11 mouse cellular contexts compared by ENCODE assay signal in the genomic region with DNA sequence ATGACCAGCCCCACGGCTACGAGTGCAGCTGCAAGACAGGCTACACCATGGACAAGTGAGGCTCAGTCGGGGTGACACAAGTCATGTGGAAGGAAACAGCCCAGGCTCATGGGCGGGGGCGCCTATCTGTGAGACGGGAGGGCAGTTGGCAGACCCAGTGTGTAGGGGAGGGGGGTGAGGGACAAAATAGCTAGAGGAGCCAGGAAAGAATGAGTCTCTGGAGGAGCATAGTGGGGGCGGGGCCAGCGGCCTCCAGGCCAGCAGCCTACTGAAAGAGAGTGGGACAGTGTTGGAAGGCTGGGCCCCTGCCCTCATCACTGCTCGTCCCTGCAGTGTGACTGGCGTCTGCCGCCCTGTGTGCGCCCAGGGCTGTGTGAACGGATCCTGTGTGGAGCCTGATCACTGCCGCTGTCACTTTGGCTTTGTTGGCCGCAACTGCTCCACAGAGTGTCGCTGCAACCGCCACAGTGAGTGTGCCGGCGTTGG. TPM values are rescaled to one million over a fixed set of nuclear protein-coding genes. Genes with fewer than 3 reads are reported as not detected.
DNase-seq lines count a peak whose midpoint lies in the region; ATAC-seq lines count a peak whose summit lies in the region.
"Had no signal": no experiment of that assay in that cellular context is flagged by ENCODE, and none has a peak within 500 bp of the region (broad histone marks: within the 10 kb centered on the region; RNA-seq: fewer than 3 reads in every experiment).

No protein-coding gene starts in this region.

- WGBS in hindbrain, embryonic 12.5 days: 58% methylated on average over 19 of the region's 19 CpGs

- peak overlapping the region; percentile 16; the same call in 1 of the 2 replicates for H3K4me2 ChIP-seq in hindbrain, embryonic 12.5 days (replicated peaks)

- DNase-seq in embryo, embryonic 10 days (ENCODE audit: low spot score): peak; percentile 27
- DNase-seq in embryo, embryonic 9.5 days (ENCODE audit: extremely low spot score): no peak
- DNase-seq in lung, postnatal 10 days: peak; percentile 71
- no peak for DNase-seq in lung, postnatal 36 days
- DNase-seq in retina, postnatal 7 days (ENCODE audit: low read depth, low spot score): peak; percentile 27
- DNase-seq in spleen, adult 12 weeks (ENCODE audit: low spot score): no peak

- peaks cover 15% of the 10 kb centered on the region for H3K4me1 ChIP-seq in hindbrain, embryonic 12.5 days

- H3K4me3 ChIP-seq in hindbrain, embryonic 12.5 days: no peak overlapping the region

- H3K27ac ChIP-seq in hindbrain, embryonic 12.5 days: peak overlapping the region; percentile 24

- H3K27me3 ChIP-seq in hindbrain, embryonic 12.5 days: no peaks in the 10 kb centered on the region

- peak overlapping the region; percentile 9; the same call in 1 of the 2 replicates for H3K9ac ChIP-seq in hindbrain, embryonic 12.5 days

- H3K36me3 ChIP-seq in hindbrain, embryonic 12.5 days: peaks cover 72% of the 10 kb centered on the region

- peak; percentile 86 for ATAC-seq in hindbrain, embryonic 12.5 days (ENCODE audit: low FRiP score)
- no peak for ATAC-seq in granulocyte monocyte progenitor cell, adult 5-6 weeks (replicated peaks; ENCODE audit: poor library complexity, severe bottlenecking)

- no peaks in the 10 kb centered on the region for H3K9me3 ChIP-seq in hindbrain, embryonic 12.5 days (replicated peaks)

RNA-seq across cellular contexts. Expression of a gene that starts 10.8 kb away (rescaled TPM):
- polyA plus RNA-seq in hindbrain, embryonic 12.5 days (2016; fragmentation: Nextera tagmentation; extraction: Ambion mirVana): not detected in 2 replicates
- total RNA-seq in granulocyte monocyte progenitor cell, adult 5-6 weeks (2014; fragmentation: Nextera tagmentation): not detected in 2 replicates
- not detected in 2 replicates for total RNA-seq in granulocyte monocyte progenitor cell, adult 5-6 weeks (2017)
- polyA plus RNA-seq: intestine, embryonic 14.5 days; liver, embryonic 16.5 days had no signal

RNA-seq across cellular contexts. Expression of a gene that starts 39.7 kb away (rescaled TPM):
- polyA plus RNA-seq in hindbrain, embryonic 12.5 days (2016; fragmentation: Nextera tagmentation; extraction: Ambion mirVana): 7.8 and 9.4 TPM in 2 replicates
- total RNA-seq in granulocyte monocyte progenitor cell, adult 5-6 weeks (2014; fragmentation: Nextera tagmentation): 10.7 and 27.1 TPM in 2 replicates
- 6.1 and 6.2 TPM in 2 replicates for total RNA-seq in granulocyte monocyte progenitor cell, adult 5-6 weeks (2017)

RNA-seq across cellular contexts. Expression of a gene that starts 41.8 kb away (rescaled TPM):
- polyA plus RNA-seq in hindbrain, embryonic 12.5 days (2016; fragmentation: Nextera tagmentation; extraction: Ambion mirVana): 20.9 and 23.0 TPM in 2 replicates
- 3.1 and 5.0 TPM in 2 replicates for total RNA-seq in granulocyte monocyte progenitor cell, adult 5-6 weeks (2014; fragmentation: Nextera tagmentation)
- total RNA-seq in granulocyte monocyte progenitor cell, adult 5-6 weeks (2017): 3.2 and 4.0 TPM in 2 replicates

RNA-seq across cellular contexts. Expression of a gene that starts 52.9 kb away (rescaled TPM):
- 24.3 and 25.9 TPM in 2 replicates for polyA plus RNA-seq in hindbrain, embryonic 12.5 days (2016; fragmentation: Nextera tagmentation; extraction: Ambion mirVana)
- total RNA-seq in granulocyte monocyte progenitor cell, adult 5-6 weeks (2014; fragmentation: Nextera tagmentation): not detected in 2 replicates
- total RNA-seq in granulocyte monocyte progenitor cell, adult 5-6 weeks (2017): not detected in 2 replicates

RNA-seq across cellular contexts. Expression of a gene that starts 53.9 kb away (rescaled TPM):
- 0.30 and 0.43 TPM in 2 replicates for polyA plus RNA-seq in hindbrain, embryonic 12.5 days (2016; fragmentation: Nextera tagmentation; extraction: Ambion mirVana)
- not detected in 2 replicates for total RNA-seq in granulocyte monocyte progenitor cell, adult 5-6 weeks (2014; fragmentation: Nextera tagmentation)
- total RNA-seq in granulocyte monocyte progenitor cell, adult 5-6 weeks (2017): not detected in 2 replicates
- polyA plus RNA-seq: C2C12; intestine, embryonic 14.5 days had no signal

Comparison
In these comparisons a context has a peak if more than half of its experiments do, and no peak if none do; other contexts are left out.
1. DNase-seq: peak in embryo, embryonic 10 days (single experiment), lung, postnatal 10 days (single experiment) and retina, postnatal 7 days (single experiment); none in embryo, embryonic 9.5 days (single experiment), lung, postnatal 36 days (single experiment) and spleen, adult 12 weeks (single experiment).